In the genomic region with DNA sequence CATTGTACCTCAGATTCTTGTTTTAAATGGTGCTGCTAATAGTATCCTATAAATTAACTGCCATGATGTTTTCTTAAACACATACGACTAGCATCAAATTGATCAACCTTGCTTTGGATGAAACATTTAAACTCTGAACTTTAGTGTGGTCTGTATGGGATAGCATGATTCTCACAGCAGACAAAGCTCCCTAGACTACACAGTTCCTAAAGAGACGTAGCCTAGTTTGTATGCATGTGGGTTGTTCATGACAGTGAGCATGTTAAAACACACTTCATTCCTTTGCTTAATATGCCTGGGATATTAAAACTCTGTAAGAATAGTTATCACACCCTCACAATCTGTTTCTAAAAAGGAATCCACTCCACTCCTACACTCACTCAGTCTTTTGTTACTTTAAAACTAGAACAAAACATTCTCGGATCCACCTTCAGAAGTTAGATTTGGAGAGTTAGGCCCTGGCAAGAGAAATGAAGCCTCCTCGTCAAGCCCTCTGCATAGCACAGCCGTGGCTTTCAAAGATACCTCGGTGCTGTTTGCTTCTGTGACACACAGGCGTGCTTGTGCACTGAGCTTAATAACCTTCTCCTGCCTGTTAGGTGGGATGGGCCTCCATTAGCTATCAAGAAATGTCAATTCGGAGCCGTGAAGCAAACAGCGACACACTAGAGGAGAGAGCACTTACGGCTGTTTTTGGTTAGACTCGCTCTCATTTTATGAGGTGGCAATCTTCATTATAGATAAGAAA, we compare ENCODE assay signal across 21 mouse cellular contexts. TPM values are rescaled to one million over a fixed set of nuclear protein-coding genes. Genes with fewer than 3 reads are reported as not detected.
A peak's percentile ranks its signal among the peaks of the same experiment; 100 is the strongest.
DNase-seq lines count a peak whose midpoint lies in the region; ATAC-seq and TF ChIP-seq lines count a peak whose summit lies in the region.
"Had no signal": no experiment of that assay in that cellular context is flagged by ENCODE, and none has a peak within 500 bp of the region (broad histone marks: within the 10 kb centered on the region; RNA-seq: fewer than 3 reads in every experiment).

No protein-coding gene starts in this region.

- 42% methylated on average over 12 of the region's 12 CpGs for WGBS in forebrain, embryonic 15.5 days
- 46% methylated on average over 12 of the region's 12 CpGs for WGBS in hindbrain, postnatal 0 days
- 74% methylated on average over 12 of the region's 12 CpGs for WGBS in heart, adult 2 months

- no peak overlapping the region for H3K4me3 ChIP-seq in forebrain, embryonic 15.5 days
- H3K4me3 ChIP-seq in hindbrain, postnatal 0 days (ENCODE audit: low read length) = no peak overlapping the region
- H3K4me3 ChIP-seq in heart, adult 2 months = no peak overlapping the region
- H3K4me3 ChIP-seq: embryonic facial prominence, embryonic 13.5 days; intestine, embryonic 15.5 days; lung, embryonic 15.5 days had no signal

- no peak overlapping the region for H3K9ac ChIP-seq in forebrain, embryonic 15.5 days (replicated peaks)
- no peak overlapping the region for H3K9ac ChIP-seq in hindbrain, postnatal 0 days (replicated peaks; ENCODE audit: low read length)
- no peak overlapping the region for H3K9ac ChIP-seq in heart, adult 2 months (ENCODE audit: low read depth, low read length)
- H3K9ac ChIP-seq: embryonic facial prominence, embryonic 13.5 days; intestine, embryonic 15.5 days; lung, embryonic 15.5 days had no signal

- TF ChIP-seq POLR2A in heart, adult 2 months (IDR thresholded peaks at IDR 0.05; ENCODE audit: insufficient read depth, low read depth, low read length) = no peak

- H3K36me3 ChIP-seq in forebrain, embryonic 15.5 days = no peaks in the 10 kb centered on the region
- no peaks in the 10 kb centered on the region for H3K36me3 ChIP-seq in hindbrain, postnatal 0 days (ENCODE audit: insufficient read depth, low read length)
- H3K36me3 ChIP-seq in heart, adult 2 months (ENCODE audit: control insufficient read depth, insufficient read depth, low read length) = no peaks in the 10 kb centered on the region
- H3K36me3 ChIP-seq: embryonic facial prominence, embryonic 13.5 days; intestine, embryonic 15.5 days; lung, embryonic 15.5 days had no signal

- peak; percentile 41 for DNase-seq in left cerebral cortex, adult 11 months (ENCODE audit: low spot score)
- DNase-seq in left cerebral cortex, adult 8-10 months (ENCODE audit: low spot score in 2 of 2) = no peak
- DNase-seq in hindbrain, postnatal 0 days (ENCODE audit: low spot score) = no peak
- DNase-seq in telencephalon, adult 2 months (ENCODE audit: low read depth, low spot score) = peak; percentile 74
- DNase-seq in heart, adult 2 months = no peak
- DNase-seq in urinary bladder, adult 2 months (ENCODE audit: low spot score) = no peak
- DNase-seq: cerebellum, postnatal 36 days; kidney, postnatal 36 days; thymus, postnatal 14 days had no signal

- H3K9me3 ChIP-seq in forebrain, embryonic 15.5 days = no peaks in the 10 kb centered on the region
- no peaks in the 10 kb centered on the region for H3K9me3 ChIP-seq in hindbrain, postnatal 0 days (ENCODE audit: low read length)
- H3K9me3 ChIP-seq: embryonic facial prominence, embryonic 13.5 days; intestine, embryonic 15.5 days; lung, embryonic 15.5 days had no signal

- TF ChIP-seq EP300 in heart, adult 2 months (IDR thresholded peaks at IDR 0.05; ENCODE audit: insufficient read depth, low read depth, low read length) = no peak

- peak overlapping the region; percentile 49 for H3K27ac ChIP-seq in forebrain, embryonic 15.5 days (replicated peaks)
- H3K27ac ChIP-seq in hindbrain, postnatal 0 days = peak overlapping the region; percentile 20; the same call in 1 of the 2 replicates
- H3K27ac ChIP-seq in heart, adult 2 months = no peak overlapping the region
- H3K27ac ChIP-seq: embryonic facial prominence, embryonic 13.5 days; intestine, embryonic 15.5 days; lung, embryonic 15.5 days had no signal

- intact Hi-C loops in heart, adult 2 months (cut with DNase I) = no loop called here

- H3K27me3 ChIP-seq in forebrain, embryonic 15.5 days = no peaks in the 10 kb centered on the region
- no peaks in the 10 kb centered on the region for H3K27me3 ChIP-seq in hindbrain, postnatal 0 days (ENCODE audit: insufficient read depth, low read length)
- H3K27me3 ChIP-seq in heart, adult 2 months (ENCODE audit: control insufficient read depth, insufficient read depth, low read length) = no peaks in the 10 kb centered on the region
- H3K27me3 ChIP-seq: embryonic facial prominence, embryonic 13.5 days; intestine, embryonic 15.5 days; lung, embryonic 15.5 days had no signal

- peak; percentile 44; the same call in 1 of the 2 replicates for ATAC-seq in forebrain, embryonic 15.5 days (replicated peaks)
- peak; percentile 50; the same call in 1 of the 2 replicates for ATAC-seq in hindbrain, postnatal 0 days
- no peak for ATAC-seq in cerebellum, adult (ENCODE audit: insufficient number of reproducible peaks, low FRiP score, low TSS enrichment)
- ATAC-seq: intestine, embryonic 15.5 days had no signal

- TF ChIP-seq CTCF in hindbrain, postnatal 0 days (IDR thresholded peaks at IDR 0.05; ENCODE audit: low read depth) = no peak
- no peak for TF ChIP-seq CTCF in heart, adult 2 months (IDR thresholded peaks at IDR 0.05)

- 0 out of 2 replicates have a peak overlapping the region, but pooled peaks have one; percentile 4 for H3K4me2 ChIP-seq in forebrain, embryonic 15.5 days (replicated peaks)
- H3K4me2 ChIP-seq in hindbrain, postnatal 0 days (ENCODE audit: low read depth, low read length) = no peak overlapping the region
- H3K4me2 ChIP-seq: embryonic facial prominence, embryonic 13.5 days; intestine, embryonic 15.5 days; lung, embryonic 15.5 days had no signal

- no peaks in the 10 kb centered on the region for H3K79me2 ChIP-seq in heart, adult 2 months (replicated peaks; ENCODE audit: control insufficient read depth, insufficient read depth, low read length)

- peaks cover 24% of the 10 kb centered on the region for H3K4me1 ChIP-seq in forebrain, embryonic 15.5 days
- no peaks in the 10 kb centered on the region for H3K4me1 ChIP-seq in hindbrain, postnatal 0 days (ENCODE audit: insufficient read depth, low read length)
- no peaks in the 10 kb centered on the region for H3K4me1 ChIP-seq in heart, adult 2 months (ENCODE audit: control insufficient read depth, insufficient read depth, low read length)
- H3K4me1 ChIP-seq: intestine, embryonic 15.5 days; lung, embryonic 15.5 days had no signal

RNA-seq across cellular contexts. Expression of a gene that starts 41.7 kb away (rescaled TPM):
- total RNA-seq in left cerebral cortex, adult 8-10 months (2022) = not detected
- polyA plus RNA-seq in forebrain, embryonic 15.5 days (2015; fragmentation: Nextera tagmentation; extraction: Ambion mirVana) = 0.17 TPM in 1 of 2 replicates, not detected in the other
- total RNA-seq in hindbrain, postnatal 0 days (2014; rRNA removed) = not detected in 2 replicates
- polyA plus RNA-seq in hindbrain, postnatal 0 days (2015; fragmentation: Nextera tagmentation; extraction: Ambion mirVana) = not detected in 2 replicates
- not detected for total RNA-seq in heart, adult 2 months (2021)
- not detected in 2 replicates for polyA plus RNA-seq in heart, adult 2 months (2012; rRNA removed)
- polyA plus RNA-seq in urinary bladder, adult 2 months (2012; rRNA removed) = not detected in 2 replicates
- total RNA-seq: adrenal gland, adult 18-20 months; left cerebral cortex, postnatal 10 days; liver, adult 2 months; megakaryocyte, adult 5-6 weeks had no signal
- polyA plus RNA-seq: embryonic facial prominence, embryonic 13.5 days; frontal cortex, adult 2 months; gonadal fat pad, adult 2 months; heart, embryonic 16.5 days; intestine, embryonic 15.5 days; liver, adult 2 months; lung, embryonic 15.5 days had no signal

Comparison
In these comparisons a context has a peak if more than half of its experiments do, and no peak if none do; other contexts are left out.
1. DNase-seq: peak in left cerebral cortex, adult 11 months (single experiment) and telencephalon, adult 2 months (single experiment); none in left cerebral cortex, adult 8-10 months (0 of 2), hindbrain, postnatal 0 days (single experiment), heart, adult 2 months (0 of 2) and urinary bladder, adult 2 months (single experiment).